Mouse (Mus musculus): ENCODE results near the gene Gm3415. TPM values are rescaled to one million over a fixed set of nuclear protein-coding genes. Genes with fewer than 3 reads are reported as not detected.

Gene Gm3415
- polyA plus RNA-seq, 1 experiment from 2014 or later = not detected

DNA sequence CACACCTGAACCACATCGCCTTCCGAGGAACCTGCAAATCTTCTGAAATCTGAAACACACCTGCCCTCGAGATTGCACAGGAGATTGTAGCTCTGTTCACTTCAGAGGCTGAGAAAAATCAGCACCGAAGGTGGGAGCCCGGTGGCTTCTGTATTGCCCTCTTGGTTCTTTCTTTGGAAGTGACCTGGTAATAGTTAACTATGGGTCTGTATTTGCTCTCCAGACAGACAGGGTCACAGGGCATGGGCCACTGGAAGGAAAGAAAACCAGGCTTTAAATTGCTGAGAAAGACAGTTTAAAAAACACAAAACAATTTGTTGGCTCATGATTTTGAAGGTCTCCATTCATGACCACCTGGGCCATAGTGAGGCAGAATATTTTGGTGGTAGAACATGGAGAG is 44.0 kb downstream of the Gm3415 start:
- no peak overlapping the region for H3K4me3 ChIP-seq (ENCODE audit: low read depth, low read length)
- H3K4me1 ChIP-seq (replicated peaks; ENCODE audit: control insufficient read depth, insufficient read depth) = no peaks in the 10 kb centered on the region
- TF ChIP-seq EP300 (optimal IDR thresholded peaks at IDR 0.05) = no peak
- TF ChIP-seq CTCF (IDR thresholded peaks at IDR 0.05; ENCODE audit: low read depth) = no peak
- H3K27ac ChIP-seq (replicated peaks) = no peak overlapping the region
- H3K36me3 ChIP-seq (ENCODE audit: control insufficient read depth, insufficient read depth, low read length) = no peaks in the 10 kb centered on the region
- no peak overlapping the region for H3K4me2 ChIP-seq (replicated peaks; ENCODE audit: low read depth)
- H3K9me3 ChIP-seq (ENCODE audit: control insufficient read depth, low read length) = no peaks in the 10 kb centered on the region
- no peak for ATAC-seq (ENCODE audit: low FRiP score, low TSS enrichment)
- no peaks in the 10 kb centered on the region for H3K27me3 ChIP-seq (ENCODE audit: control insufficient read depth, insufficient read depth, low read length)
- DNase-seq (ENCODE audit: low spot score) = no peak
- 52% methylated on average over 5 of the region's 5 CpGs for WGBS
- no peak overlapping the region for H3K9ac ChIP-seq (ENCODE audit: low read length)

GRCm38 (mm10) chr5:146606221-146606620 is 50.3 kb downstream of the Gm3415 start:
- TF ChIP-seq CTCF (IDR thresholded peaks at IDR 0.05; ENCODE audit: low read depth) (no peak), EP300 (optimal IDR thresholded peaks at IDR 0.05) (no peak)
- Histone ChIP-seq H3K4me3 (ENCODE audit: low read depth, low read length) (no peak overlapping the region), H3K36me3 (ENCODE audit: control insufficient read depth, insufficient read depth, low read length) (no peaks in the 10 kb centered on the region), H3K4me2 (replicated peaks; ENCODE audit: low read depth) (no peak overlapping the region), H3K27me3 (ENCODE audit: control insufficient read depth, insufficient read depth, low read length) (no peaks in the 10 kb centered on the region), H3K4me1 (replicated peaks; ENCODE audit: control insufficient read depth, insufficient read depth) (no peaks in the 10 kb centered on the region), H3K27ac (replicated peaks) (no peak overlapping the region), H3K9ac (ENCODE audit: low read length) (no peak overlapping the region), H3K9me3 (ENCODE audit: control insufficient read depth, low read length) (no peaks in the 10 kb centered on the region)
- 66% methylated on average over 5 of the region's 5 CpGs for WGBS
- ATAC-seq (ENCODE audit: low FRiP score, low TSS enrichment) (no peak), DNase-seq (ENCODE audit: low spot score) (no peak)

GRCm38 (mm10) chr5:146606895-146607294 is 51.0 kb downstream of the Gm3415 start:
- H3K9ac ChIP-seq (ENCODE audit: low read length) = no peak overlapping the region
- DNase-seq (ENCODE audit: low spot score) (no peak), ATAC-seq (ENCODE audit: low FRiP score, low TSS enrichment) (no peak)
- H3K27ac ChIP-seq (replicated peaks) = no peak overlapping the region
- no peak overlapping the region for H3K4me2 ChIP-seq (replicated peaks; ENCODE audit: low read depth)
- H3K36me3 ChIP-seq (ENCODE audit: control insufficient read depth, insufficient read depth, low read length) = no peaks in the 10 kb centered on the region
- no peaks in the 10 kb centered on the region for H3K9me3 ChIP-seq (ENCODE audit: control insufficient read depth, low read length)
- 82% methylated on average over 5 of the region's 5 CpGs for WGBS
- no peak for TF ChIP-seq CTCF (IDR thresholded peaks at IDR 0.05; ENCODE audit: low read depth)
- H3K27me3 ChIP-seq (ENCODE audit: control insufficient read depth, insufficient read depth, low read length) = no peaks in the 10 kb centered on the region
- H3K4me3 ChIP-seq (ENCODE audit: low read depth, low read length) = no peak overlapping the region
- H3K4me1 ChIP-seq (replicated peaks; ENCODE audit: control insufficient read depth, insufficient read depth) = no peaks in the 10 kb centered on the region

DNA sequence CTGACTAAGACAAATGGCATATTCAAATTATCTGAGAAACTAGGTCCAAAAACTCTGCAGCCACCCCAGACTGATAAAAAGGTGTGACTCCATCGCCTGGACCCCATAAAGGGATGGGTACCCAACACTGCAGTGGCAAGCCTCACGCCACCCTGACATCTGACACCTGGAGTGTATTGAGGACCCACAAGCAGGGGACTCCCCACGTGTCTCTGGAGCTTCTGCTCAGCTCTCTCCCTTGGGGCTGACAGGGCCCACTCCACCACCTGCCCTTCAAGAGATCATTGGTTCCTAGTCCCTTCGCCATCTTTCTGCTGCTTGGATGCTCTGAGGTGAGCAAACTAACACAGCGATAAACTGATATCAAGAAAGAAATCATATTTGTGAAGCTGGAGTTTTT is 51.9 kb downstream of the Gm3415 start:
- TF ChIP-seq CTCF (IDR thresholded peaks at IDR 0.05; ENCODE audit: low read depth) = no peak
- no peak for TF ChIP-seq EP300 (optimal IDR thresholded peaks at IDR 0.05)

More for the DNA sequence above, 51.9 kb downstream of the Gm3415 start:
- H3K27ac ChIP-seq (replicated peaks) = no peak overlapping the region
- 73% methylated on average over 5 of the region's 5 CpGs for WGBS
- no peak for ATAC-seq (ENCODE audit: low FRiP score, low TSS enrichment)
- no peak for DNase-seq (ENCODE audit: low spot score)
- no peaks in the 10 kb centered on the region for H3K36me3 ChIP-seq (ENCODE audit: control insufficient read depth, insufficient read depth, low read length)
- H3K27me3 ChIP-seq (ENCODE audit: control insufficient read depth, insufficient read depth, low read length) = no peaks in the 10 kb centered on the region
- no peaks in the 10 kb centered on the region for H3K4me1 ChIP-seq (replicated peaks; ENCODE audit: control insufficient read depth, insufficient read depth)
- no peaks in the 10 kb centered on the region for H3K9me3 ChIP-seq (ENCODE audit: control insufficient read depth, low read length)
- H3K4me2 ChIP-seq (replicated peaks; ENCODE audit: low read depth) = no peak overlapping the region
- no peak overlapping the region for H3K4me3 ChIP-seq (ENCODE audit: low read depth, low read length)
- H3K9ac ChIP-seq (ENCODE audit: low read length) = no peak overlapping the region

Other genes with a start within 250 kb of the Gm3415 start
- gene Wasf3, start 171.2 kb upstream of the Gm3415 start, polyA plus RNA-seq (2015; fragmentation: Nextera tagmentation; extraction: Ambion mirVana) = 0.45 and 0.50 TPM in 2 replicates
- gene Gm6408, start 74.2 kb upstream of the Gm3415 start, polyA plus RNA-seq (2015; fragmentation: Nextera tagmentation; extraction: Ambion mirVana) = not detected in 2 replicates
- gene Gm6370, start 64.8 kb upstream of the Gm3415 start, polyA plus RNA-seq (2015; fragmentation: Nextera tagmentation; extraction: Ambion mirVana) = not detected in 2 replicates
- gene 4930449I24Rik, start 53.7 kb upstream of the Gm3415 start, polyA plus RNA-seq (2015; fragmentation: Nextera tagmentation; extraction: Ambion mirVana) = not detected in 2 replicates
- gene Gm3402, start 42.0 kb upstream of the Gm3415 start, polyA plus RNA-seq (2015; fragmentation: Nextera tagmentation; extraction: Ambion mirVana) = not detected in 2 replicates
- gene Gm3404, start 30.3 kb upstream of the Gm3415 start, polyA plus RNA-seq (2015; fragmentation: Nextera tagmentation; extraction: Ambion mirVana) = not detected in 2 replicates
- not detected in 2 replicates for gene Gm3409, start 18.5 kb upstream of the Gm3415 start, polyA plus RNA-seq (2015; fragmentation: Nextera tagmentation; extraction: Ambion mirVana)
- 0.05 and 0.12 TPM in 2 replicates for gene Gpr12, start 29.1 kb downstream of the Gm3415 start, polyA plus RNA-seq (2015; fragmentation: Nextera tagmentation; extraction: Ambion mirVana)
- 10.4 and 10.5 TPM in 2 replicates for gene Usp12, start 238.9 kb downstream of the Gm3415 start, polyA plus RNA-seq (2015; fragmentation: Nextera tagmentation; extraction: Ambion mirVana)

All from stomach, postnatal 0 days (tissue).